Mouse (Mus musculus) Patski (cell line): ENCODE data around the gene Gm5136. TPM values are rescaled to one million over a fixed set of nuclear protein-coding genes. Genes with fewer than 3 reads are reported as not detected.
A peak's percentile ranks its signal among the peaks of the same experiment; 100 is the strongest.

ENCODE experiments used
- ATAC-seq: fragments of 100-300 bp; one replicate; pipeline ENCODE4 v1.8.0; 2021
- CTCF ChIA-PET: fragments of 350-600 bp; sonication (Branson Sonifier 250); formaldehyde crosslinking; loops from one replicate; lab custom pipeline; 2022; ENCODE audit warnings: inconsistent platforms; lab: Charles Lee
- POLR2A ChIA-PET: fragments of 350-600 bp; sonication (Branson Sonifier 250); formaldehyde crosslinking; loops from one replicate; lab custom pipeline; 2022; ENCODE audit warnings: antibody characterized with exemption, inconsistent platforms; lab: Charles Lee
- DNase-seq: peaks from one replicate; pipeline ENCODE4 v3.0.0-alpha.2; 2011; ENCODE audit warnings: low read depth, low spot score
- H3K27me3 ChIP-seq: fragments of 371-371 bp; one replicate; pipeline ENCODE4 v1.5.1; 2021
- CTCF ChIP-seq: fragments of 100-300 bp; IDR thresholded peaks from one replicate; pipeline ENCODE4 v1.5.1; 2021
- in situ Hi-C: fragments of 300-500 bp; cut with MboI; formaldehyde crosslinking; loops from 3 replicates; pipeline ENCODE4 v1.11.1; 2018; ENCODE audit warnings: low pct_unique_long_range_greater_than_20kb, mixed read lengths
- polyA plus RNA-seq: library from polyadenylated mRNA; unstranded; gene quantifications from one replicate; pipeline ENCODE4 v1.2.3, GENCODE M21; 2021

Gm5136 gene
- not detected for polyA plus RNA-seq

DNA sequence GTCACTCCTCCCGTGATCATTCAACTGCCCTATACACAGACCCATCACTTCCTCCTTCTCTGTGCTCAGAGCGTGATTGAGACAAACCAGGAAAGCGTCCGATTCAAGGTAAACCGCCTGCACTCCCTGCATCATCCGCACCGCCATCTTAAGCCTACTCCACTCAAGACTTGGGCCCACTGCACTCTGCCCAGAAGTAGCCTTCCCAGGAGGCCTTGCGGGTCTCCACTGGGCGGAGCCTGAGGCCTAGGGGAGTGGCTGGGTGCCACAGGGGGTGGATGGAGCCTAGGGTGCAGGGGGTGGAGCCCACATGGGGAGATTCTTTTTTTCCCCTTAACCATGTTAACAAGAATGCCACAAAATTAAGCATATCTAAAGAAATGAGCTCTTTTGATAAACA, at the start of gene Gm5136:
Gm5136 (minus strand) TSS at position 215 of the 400 bp plus-strand sequence.
- POLR2A ChIA-PET, result no interaction called here
- CTCF ChIA-PET, result interaction anchor here (1.0 kb wide), 1 partner anchor 9 kb away, joined by 3 read pairs; no protein-coding TSS in a partner anchor
- in situ Hi-C loops, result no loop called here

DNA sequence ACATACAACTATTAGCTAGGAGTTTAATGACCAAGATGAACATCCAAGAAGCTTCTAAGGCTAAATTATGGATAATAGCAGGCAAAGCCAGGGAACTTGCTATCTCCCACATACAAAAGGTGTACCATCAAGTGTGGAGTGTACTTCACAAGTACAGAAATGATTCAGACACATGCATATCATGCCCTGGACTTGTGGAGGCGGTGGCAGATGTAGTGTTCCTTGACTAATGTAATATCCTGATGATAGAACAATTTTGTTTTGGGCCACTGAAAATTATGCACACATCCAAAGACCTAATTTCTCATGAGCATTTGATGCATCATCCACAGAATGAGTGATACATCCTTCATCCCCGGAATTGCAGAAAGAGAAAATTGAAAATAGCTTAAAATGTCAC, 43.8 kb upstream of the Gm5136 start:
- peaks cover 16% of the 10 kb centered on the region for H3K27me3 ChIP-seq
- no peak for TF ChIP-seq CTCF
- in situ Hi-C loops, result loop anchor here (25.0 kb wide), 1 partner anchor 969 kb away; no protein-coding TSS in a partner anchor
- no peak for DNase-seq
- ChIA-PET CTCF (interaction anchor here (1.3 kb wide), 1 partner anchor 10 kb away, joined by 5 read pairs; no protein-coding TSS in a partner anchor), POLR2A (no interaction called here)
- no peak for ATAC-seq

More for the DNA sequence above, at the start of gene Gm5136:
- DNase-seq (no peak), ATAC-seq (no peak)
- no peaks in the 10 kb centered on the region for H3K27me3 ChIP-seq
- TF ChIP-seq CTCF, result no peak

DNA sequence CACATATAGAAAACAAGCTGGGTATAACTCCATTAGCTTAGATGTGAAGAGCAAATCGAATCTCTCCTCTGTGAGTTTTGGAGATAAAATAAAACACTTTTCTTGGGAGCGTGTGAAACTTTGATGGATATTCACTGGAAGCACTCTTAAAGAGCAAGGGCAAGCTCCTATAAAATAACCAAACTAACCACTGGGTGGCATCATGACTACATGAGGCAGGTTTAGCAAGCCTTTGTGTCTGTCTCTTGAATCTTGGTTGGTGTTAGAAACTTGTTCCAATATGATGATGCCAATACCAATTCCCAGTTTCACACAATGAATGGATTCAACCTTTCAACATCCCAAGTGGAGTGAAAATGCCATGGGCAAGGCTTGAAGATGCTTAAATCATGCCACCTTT, 34.0 kb upstream of the Gm5136 start:
- no peak for DNase-seq

DNA sequence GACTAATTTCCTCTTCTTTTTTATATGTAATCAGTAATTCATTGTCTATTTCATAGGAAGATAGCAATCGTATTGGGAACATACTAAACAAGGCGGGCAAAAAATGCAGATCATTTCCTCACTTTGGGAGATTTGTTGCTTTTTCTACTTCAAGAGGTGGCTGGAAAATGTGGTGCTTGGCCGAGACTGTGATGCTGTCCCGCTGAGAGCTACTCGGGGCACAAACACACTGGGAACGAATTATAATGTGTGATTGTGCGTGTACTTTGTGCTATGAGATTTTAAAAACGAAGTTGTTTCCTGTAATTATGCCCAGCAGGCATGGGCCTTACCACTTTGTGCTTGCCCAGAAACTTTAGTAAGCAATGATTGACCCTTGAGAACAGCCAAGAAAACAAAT, 29.0 kb upstream of the Gm5136 start:
- ATAC-seq (no peak), DNase-seq (no peak)
- H3K27me3 ChIP-seq, result peaks cover 7% of the 10 kb centered on the region
- ChIA-PET CTCF (no interaction called here), POLR2A (no interaction called here)
- in situ Hi-C loops, result loop anchor here (25.0 kb wide), 1 partner anchor 983 kb away; no protein-coding TSS in a partner anchor
- no peak for TF ChIP-seq CTCF

More for the DNA sequence above, 34.0 kb upstream of the Gm5136 start:
- H3K27me3 ChIP-seq, result peaks cover 16% of the 10 kb centered on the region
- ATAC-seq, result peak; percentile 65
- ChIA-PET CTCF (interaction anchor here (0.9 to 1.1 kb wide), 3 partner anchors 10 to 979 kb away, joined by 3 to 5 read pairs (median 4); no protein-coding TSS in a partner anchor), POLR2A (no interaction called here)
- in situ Hi-C loops, result loop anchor here (5.0 to 25.0 kb wide), 2 partner anchors 763 to 978 kb away; no protein-coding TSS in a partner anchor
- peak; percentile 57 for TF ChIP-seq CTCF

DNA sequence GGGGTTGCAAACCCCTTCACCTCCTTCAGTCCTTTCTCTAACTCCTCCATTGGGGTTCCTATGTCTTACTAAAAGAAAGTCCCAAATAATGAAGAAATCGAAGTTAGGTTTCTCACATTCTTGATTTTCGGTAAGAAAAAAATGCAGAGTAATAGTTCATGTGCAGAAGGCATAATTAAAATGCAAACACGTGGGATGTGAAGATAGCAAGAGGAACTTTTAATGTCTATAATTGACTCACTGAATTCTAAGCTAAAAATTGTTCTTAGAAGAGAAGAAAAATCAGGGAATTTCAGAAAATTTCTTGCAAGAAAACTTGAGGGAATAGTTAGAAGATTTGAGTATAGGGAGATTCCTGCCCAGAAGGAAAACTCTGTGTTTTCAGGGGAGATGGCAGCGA, 26.4 kb upstream of the Gm5136 start:
- ATAC-seq (no peak), DNase-seq (no peak)
- ChIA-PET CTCF (no interaction called here), POLR2A (no interaction called here)
- in situ Hi-C loops, result loop anchor here (25.0 kb wide), 1 partner anchor 986 kb away; no protein-coding TSS in a partner anchor
- peaks cover 17% of the 10 kb centered on the region for H3K27me3 ChIP-seq
- no peak for TF ChIP-seq CTCF

DNA sequence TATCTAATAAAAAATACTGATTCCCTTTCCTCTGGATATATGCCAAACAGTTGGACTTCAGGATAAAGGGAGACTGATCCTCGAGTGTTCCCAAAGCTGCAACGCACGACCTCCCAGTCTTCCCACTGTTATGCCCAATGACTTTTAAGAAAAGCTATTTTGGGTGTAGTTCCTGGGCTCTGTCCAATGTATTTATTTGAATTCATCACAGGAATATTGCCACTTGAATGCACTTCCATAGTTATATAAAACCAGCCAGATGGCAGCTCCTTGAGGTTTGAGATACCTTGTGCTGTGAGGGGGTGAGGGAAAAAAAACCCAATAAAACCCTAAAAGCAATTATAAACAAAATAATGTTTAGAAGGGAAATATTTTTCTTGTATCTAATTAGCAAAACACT, 24.9 kb upstream of the Gm5136 start:
- H3K27me3 ChIP-seq, result peaks cover 20% of the 10 kb centered on the region
- DNase-seq (no peak), ATAC-seq (no peak)
- in situ Hi-C loops, result loop anchor here (25.0 kb wide), 1 partner anchor 987 kb away; no protein-coding TSS in a partner anchor
- TF ChIP-seq CTCF, result no peak
- ChIA-PET POLR2A (no interaction called here), CTCF (no interaction called here)

DNA sequence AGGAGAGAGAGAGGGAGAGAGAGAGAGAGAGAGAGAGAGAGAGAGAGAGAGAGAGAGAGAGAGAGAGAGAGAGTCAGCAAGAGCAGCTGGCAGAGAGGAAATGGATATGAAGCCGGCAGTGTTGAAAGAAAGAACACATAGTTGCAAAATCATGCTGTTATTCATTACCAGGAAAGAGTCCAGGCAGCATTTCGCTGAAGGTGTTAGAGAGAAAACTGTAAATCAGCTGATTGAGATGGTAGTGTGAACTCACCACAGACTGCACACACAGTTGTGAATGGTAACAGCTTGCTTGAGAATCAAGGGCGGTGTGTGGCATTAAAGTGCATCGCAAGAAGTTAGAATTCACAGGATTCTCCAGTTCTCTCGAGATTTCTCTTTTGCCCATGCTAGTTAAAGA, 10.6 kb upstream of the Gm5136 start:
- DNase-seq, result peak; percentile 6
- CTCF ChIA-PET, result no interaction called here
- POLR2A ChIA-PET, result interaction anchor here (0.7 to 0.8 kb wide), 2 partner anchors 10 to 1430 kb away, joined by 3 read pairs; no protein-coding TSS in a partner anchor
- ATAC-seq, result peak; percentile 67
- peaks cover 16% of the 10 kb centered on the region for H3K27me3 ChIP-seq
- TF ChIP-seq CTCF, result peak; percentile 17
- in situ Hi-C loops, result no loop called here

DNA sequence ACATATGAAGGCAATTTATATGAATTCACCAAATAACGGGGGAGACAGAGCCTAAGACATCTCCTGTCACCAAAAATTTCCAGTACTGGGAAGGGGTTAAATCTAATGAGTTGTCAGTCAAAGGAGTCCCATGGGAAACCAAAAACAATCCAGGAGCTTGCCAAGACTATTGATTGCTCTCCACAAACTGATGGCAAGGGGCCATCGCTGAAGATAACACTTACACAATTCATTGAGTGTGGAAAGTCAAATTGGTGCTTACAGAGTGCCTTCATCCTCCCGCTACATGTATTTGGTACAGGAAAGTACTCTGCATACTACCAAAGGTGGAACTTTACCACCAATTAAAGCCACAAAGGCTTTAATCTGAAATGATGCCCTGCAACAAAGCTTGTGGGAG, 5.7 kb upstream of the Gm5136 start:
- ATAC-seq (no peak), DNase-seq (no peak)
- H3K27me3 ChIP-seq, result no peaks in the 10 kb centered on the region
- TF ChIP-seq CTCF, result no peak
- ChIA-PET POLR2A (no interaction called here), CTCF (interaction anchor here (1.4 kb wide), 1 partner anchor 100 kb away, joined by 3 read pairs; no protein-coding TSS in a partner anchor)
- in situ Hi-C loops, result no loop called here

DNA sequence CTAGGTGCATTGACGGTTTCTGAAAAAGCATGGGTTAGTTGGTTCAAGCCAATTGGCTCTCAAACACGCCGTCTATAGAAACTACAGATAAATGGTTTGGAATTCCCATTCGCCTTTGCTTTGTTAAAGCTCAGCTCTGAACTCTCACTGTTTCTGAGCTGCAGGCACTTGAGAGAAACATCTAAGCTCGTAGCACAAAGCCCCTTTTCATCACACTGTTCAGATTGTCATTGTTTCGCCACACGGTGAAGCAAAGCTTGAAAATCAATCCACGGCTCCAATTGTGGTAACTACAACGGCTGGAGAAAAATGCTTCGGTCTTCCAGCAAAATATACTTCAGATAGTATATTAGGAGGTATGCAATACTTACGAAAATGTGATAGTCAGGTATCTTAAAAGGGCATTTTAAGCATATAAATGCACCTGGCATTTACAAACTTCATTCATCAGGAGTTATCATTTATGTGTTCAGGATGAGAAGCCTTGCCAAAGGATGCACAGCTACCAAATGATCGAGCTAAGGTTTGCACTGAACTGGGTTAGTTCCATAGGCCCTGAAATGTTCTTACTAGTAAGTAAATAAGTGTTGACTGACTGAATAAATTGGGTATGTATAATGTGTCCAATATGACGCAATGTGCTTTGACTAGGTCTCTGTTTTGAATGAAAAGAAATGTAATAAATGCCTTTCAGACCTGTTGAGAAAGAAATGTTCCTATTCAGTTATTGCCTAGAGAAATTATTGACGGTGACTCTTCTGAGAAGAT, 1.6 kb upstream of the Gm5136 start:
- in situ Hi-C loops, result no loop called here
- no peaks in the 10 kb centered on the region for H3K27me3 ChIP-seq
- DNase-seq (no peak), ATAC-seq (no peak)
- TF ChIP-seq CTCF, result no peak
- ChIA-PET POLR2A (no interaction called here), CTCF (interaction anchor here (1.3 kb wide), 2 partner anchors 19 to 21 kb away, joined by 3 read pairs; no protein-coding TSS in a partner anchor)

DNA sequence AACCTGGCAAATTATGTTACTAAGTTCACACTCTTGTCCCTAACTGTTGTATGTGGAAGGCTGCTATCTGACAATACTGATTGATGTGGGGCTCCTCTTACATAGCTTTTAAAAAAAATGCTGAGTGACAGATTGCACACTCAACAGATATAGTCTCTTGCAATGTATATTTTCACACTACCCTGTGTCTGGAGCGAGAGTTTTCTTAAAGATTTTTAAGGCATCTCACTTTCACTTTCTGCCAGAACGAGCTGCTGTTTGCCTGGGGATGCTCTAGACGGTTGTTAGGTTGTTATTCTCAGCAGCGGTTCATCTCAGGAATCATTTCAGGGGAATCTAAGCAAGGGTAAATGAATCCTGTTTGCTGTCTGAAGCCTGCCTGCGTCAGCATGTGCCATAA, 2.9 kb downstream of the Gm5136 start:
- no peak for TF ChIP-seq CTCF
- POLR2A ChIA-PET, result no interaction called here
- peaks cover 4% of the 10 kb centered on the region for H3K27me3 ChIP-seq
- ATAC-seq (no peak), DNase-seq (no peak)
- in situ Hi-C loops, result no loop called here
- CTCF ChIA-PET, result no interaction called here

DNA sequence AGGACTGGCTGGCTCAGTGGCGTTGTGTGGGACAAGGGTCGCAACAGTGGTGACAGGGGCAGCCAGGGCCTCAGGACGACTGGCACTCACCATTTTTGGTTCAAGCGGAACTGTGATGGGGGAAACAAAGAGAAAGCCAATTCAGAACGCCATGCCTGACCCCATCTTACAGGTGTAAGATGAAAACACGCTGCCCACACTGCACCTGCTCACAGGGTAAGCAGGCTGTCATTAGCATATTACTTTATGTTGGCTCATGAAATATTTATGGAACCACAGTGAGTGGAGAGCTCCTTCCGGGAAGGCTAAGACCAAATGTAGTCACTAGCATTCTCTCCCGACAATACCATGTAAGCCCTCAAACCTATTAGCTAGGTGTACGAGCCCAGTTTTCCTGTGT, 9.0 kb downstream of the Gm5136 start:
- DNase-seq (no peak), ATAC-seq (no peak)
- ChIA-PET CTCF (interaction anchor here (0.9 kb wide), 1 partner anchor 8 kb away, joined by 3 read pairs; no protein-coding TSS in a partner anchor), POLR2A (no interaction called here)
- in situ Hi-C loops, result no loop called here
- no peak for TF ChIP-seq CTCF
- H3K27me3 ChIP-seq, result peaks cover 4% of the 10 kb centered on the region
